Mouse (Mus musculus): Measurements from ENCODE around the gene C1qa.

Gene C1qa

DNA sequence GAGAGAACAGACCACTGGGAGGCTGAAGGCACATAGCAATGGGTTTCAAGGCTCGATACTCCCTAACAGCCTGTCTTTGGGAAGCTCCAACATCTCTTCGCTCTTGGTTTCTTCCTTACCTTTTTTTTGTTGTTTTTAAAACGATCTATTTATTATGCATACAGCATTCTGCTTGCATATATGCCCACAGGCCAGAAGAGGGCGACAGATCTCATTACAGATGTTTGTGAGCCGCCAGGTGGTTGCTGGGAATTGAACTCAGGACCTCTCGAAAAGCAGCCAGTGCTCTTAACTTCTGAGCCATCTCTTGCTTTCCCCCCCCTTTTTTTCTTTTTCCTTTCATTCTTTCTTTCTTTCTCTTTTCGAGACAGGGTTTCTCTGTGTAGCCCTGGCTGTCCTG, 551 bp upstream of the C1qa start:
- DNase-seq = no peak

DNA sequence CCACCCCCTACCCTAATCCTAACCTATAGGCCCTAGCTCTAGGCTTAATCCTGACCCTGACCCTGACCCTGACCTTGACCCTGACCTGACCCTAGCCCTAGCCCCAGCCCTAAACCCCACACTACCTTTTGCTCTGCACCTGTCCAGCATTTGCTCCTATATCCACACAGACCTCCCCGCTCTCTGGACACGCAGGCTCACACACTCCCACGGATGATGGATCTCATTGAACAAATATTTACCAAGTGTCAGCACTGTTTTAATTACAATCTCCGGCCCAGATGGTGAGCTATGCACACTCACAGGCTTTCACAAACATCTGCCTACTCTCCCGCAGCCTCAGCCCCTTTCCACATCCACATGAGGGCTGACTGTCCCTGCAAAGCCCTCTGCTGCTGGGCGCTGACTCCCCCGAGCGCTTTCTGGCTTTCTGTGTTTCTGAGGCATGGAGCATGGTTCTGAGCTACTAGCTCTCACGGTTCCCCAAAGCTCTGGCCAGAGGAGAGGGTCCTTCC, 462 bp downstream of the C1qa start:
- no peak for DNase-seq

DNA sequence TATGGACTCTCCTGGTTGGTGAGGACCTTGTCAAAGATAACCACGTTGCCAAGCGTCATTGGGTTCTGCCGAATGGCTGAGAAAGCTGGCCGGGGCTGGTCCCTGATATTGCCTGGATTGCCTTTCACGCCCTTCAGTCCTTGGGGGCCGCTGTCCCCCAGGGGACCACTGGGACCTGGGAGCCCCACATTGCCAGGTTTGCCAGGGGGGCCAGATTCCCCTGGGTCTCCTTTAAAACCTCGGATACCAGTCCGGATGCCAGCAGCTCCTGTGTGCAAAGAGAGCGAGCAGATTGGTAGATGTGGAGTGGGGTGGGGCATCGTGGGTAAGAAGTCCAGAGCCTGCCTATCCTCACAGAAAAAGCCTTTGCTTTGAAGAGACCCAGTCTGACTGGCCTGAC, 2.1 kb downstream of the C1qa start:
- no peak for DNase-seq

DNA sequence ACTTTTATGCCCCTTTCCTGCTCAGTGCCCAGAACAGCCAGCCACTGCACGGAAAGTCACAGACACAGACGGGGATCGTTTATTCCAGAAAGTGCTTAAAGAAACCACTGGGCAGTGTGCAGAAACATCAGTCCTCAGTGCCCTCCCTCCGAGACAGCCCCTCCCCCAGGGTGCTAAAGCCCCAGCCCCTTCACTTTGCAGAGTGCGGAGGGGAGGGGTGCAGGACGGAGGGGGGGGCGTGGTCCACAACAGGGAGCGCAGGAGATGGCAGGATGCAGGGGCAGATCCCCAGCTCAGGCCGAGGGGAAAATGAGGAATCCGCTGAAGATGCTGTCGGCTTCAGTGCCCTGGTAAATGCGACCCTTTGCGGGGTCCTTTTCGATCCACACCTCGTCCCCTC, 2.7 kb downstream of the C1qa start:
- no peak for DNase-seq

DNA sequence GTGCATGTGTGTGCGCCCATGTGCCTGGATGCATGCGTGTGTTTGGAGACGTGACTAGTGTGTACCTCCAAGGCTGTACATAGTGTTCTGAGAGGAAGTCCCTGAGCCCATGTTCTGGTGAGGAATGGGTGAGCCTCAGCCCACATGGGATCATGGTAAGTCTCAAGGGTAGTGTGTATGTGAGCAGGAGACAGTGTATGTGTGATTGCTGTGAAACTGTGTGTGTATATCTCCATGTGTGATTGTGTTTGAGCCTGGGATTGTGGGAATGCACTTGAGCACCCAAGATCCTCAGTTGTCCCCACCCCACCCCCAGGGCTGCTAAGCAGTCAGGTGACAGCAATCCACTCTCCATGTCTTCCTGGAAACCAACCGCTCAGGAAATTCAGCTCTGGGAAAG, 3.8 kb downstream of the C1qa start:
- DNase-seq = no peak

DNA sequence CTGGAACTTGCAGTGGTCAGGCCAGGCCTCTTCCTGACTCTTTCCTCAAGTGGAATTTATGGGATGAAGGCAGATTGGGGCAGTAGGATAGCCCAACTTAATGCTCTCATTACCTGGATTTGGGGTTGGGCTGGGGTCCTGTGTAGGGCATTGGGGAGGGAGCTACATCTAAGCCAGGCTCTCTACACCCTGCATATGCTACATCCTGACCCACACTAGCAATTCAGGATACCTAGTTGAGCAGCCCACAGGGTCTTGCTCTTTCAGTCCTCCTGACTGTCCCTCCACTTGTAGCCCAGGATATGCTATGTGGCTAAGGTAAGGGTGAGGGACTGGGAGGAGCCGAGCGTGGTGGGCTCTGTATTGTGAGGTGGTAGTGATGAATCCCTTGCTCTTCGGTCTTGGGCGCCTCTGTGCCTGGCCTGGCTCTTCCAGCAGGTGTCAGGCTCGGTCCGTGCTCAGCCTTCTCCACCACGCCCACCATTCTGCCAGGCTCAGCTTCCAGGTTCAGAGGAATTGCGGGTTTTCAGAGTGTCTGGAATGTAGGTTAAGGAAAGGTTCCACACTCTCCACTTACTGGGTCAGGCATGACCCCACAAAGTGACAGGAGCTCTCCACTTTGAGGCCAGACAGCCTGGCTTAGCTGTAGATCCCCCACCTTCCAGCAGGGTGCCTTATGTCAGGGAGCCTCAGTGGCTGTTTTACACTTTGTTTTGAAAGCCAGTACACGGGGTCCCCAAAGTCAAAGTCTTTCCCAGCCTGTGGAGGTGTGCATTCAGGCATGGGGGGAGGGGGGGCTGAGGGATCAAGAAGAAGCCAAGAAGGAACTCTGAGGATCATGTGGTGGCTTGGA, 4.7 kb downstream of the C1qa start:
- DNase-seq = no peak

DNA sequence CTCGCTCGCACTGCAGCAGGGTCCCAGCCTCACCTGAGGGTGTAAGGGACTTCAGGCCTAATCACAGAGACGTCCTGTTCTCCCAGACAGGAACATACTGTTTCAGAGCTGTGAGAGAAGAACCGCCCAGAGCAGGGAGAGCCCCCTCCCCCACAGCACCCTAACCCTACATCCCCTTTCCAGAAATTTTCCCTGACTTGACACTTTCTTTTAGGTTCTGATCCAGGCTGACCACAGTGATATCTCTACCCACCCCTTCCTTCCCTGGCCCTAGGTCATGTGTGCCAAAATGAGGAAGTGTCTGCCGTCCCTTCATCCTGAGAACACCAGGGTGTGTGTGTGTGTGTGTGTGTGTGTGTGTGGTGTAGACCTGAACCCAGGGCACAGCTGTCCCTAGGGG, 5.8 kb downstream of the C1qa start, which contains the start of gene C1qc:
TSS of gene C1qc (minus strand) at position 255 of the 400 bp plus-strand sequence.
- DNase-seq = no peak

DNA sequence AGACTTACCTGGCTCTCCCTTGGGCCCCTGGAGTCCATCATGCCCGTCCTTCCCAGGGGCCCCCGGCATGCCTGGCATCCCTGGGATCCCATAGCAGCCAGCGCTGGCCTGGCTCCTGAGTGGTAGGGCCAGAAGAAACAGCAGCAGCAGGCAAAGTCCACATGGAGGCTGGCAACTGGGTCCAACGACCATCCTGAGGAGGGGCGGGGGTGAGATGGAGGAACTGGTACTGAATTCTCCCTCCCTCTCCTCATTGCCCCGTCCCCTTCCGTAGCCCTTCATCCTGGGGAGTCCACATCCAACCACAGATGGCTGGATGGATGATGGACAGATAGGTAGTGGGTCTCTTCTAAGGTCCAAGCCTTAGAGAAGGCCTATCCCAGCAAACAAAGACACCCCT, 6.2 kb downstream of the C1qa start:
- no peak for DNase-seq

DNA sequence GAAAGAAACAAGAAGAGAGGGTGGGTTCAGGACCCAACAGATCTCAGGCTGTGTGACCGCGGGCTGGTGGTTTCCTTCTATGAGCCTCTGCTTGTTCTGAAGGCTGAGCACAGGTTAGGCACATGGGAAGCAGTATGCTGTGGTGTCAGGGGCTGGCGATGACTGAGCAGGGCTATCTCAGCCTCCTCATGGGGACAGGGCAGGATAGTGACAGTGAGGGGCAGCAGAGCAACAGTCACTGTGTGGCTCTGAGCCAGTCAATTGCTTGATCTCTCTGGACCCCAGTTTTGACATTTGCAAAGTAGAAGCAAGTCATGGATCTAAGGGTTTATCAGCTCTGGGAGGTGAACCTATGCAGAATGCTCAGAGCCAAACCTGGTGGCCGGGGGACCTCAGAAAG, 7.5 kb downstream of the C1qa start:
- DNase-seq = no peak

DNA sequence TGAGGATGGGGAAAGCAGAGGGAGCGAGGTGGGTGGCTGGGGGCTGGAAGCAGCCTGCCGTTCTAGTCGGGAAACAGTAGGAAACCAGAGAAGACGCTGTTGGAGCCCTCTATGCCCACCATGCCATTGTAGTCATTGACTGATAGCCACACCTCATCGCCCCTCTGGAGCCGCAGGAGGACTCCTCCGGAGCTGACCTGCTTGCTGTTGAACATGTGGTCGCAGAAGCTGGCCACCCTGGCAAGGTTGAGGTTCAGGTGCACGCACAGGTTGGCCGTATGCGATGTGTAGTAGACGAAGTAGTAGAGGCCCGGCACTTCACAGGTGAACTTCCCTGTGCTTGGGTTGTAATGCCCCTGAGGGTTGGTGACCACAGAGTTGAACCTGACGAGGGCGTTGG, 8.6 kb downstream of the C1qa start:
- DNase-seq = no peak

DNA sequence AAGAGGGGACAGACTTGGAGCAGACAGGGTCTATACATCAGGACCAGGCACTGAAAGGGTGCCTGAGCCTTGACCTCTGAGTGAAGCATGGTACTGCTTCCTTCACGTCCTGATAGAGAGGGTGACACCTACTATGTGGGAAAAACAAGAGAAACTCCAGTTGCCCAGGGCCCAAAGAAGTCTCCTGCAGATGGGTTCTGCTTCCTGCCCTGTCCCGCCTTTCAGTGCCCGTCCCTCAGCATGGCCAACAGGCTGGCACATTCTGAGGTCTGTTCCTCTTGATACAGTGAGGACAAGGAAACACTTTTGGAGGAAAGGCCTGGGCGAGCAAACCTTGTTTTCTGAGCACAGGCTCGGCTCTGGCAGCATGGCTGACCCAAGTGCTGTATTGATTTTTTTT, 10.9 kb downstream of the C1qa start:
- DNase-seq = no peak

DNA sequence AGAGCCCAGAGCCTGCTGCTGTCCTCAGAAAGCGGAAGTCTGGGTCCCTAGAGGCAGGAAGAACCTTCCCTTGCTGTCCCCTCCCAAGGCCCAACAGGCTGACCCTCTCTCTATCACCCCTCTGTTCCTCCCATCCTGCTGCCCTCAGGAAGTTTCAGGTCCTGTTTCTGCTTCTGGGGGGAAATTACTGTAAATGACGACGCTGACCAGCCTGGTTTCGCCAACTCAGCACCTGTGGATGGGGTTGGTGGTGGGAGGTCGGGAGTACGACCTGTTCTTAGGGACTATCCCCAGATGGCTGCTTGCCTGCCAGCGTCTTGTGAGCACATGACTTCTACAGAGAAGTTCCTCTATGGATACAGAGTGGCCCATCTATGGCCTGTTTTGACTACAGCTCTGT, 12.5 kb downstream of the C1qa start, which contains the start of gene C1qb:
TSS of gene C1qb (minus strand) at position 87 of the 400 bp plus-strand sequence.
- no peak for DNase-seq

DNA sequence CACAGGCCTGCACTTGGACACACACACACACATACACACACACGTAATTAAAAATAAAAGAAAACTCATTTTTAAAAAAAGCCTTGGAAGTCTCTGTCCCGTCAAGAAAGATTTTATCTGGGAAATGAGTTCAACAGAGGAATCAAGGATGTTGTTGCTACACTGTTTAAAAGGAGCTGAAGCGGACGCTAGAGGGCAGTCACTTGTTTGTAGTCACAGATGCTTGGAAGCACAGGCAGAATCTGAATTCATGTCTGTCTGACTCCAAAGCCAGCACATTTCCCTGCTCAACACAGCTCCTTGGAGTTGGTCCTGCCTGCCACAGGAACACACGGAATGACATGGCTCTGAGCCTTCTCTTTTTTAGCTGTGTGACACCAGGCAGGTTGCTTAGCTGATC, 20.0 kb downstream of the C1qa start:
- peak; percentile 34 for DNase-seq

DNA sequence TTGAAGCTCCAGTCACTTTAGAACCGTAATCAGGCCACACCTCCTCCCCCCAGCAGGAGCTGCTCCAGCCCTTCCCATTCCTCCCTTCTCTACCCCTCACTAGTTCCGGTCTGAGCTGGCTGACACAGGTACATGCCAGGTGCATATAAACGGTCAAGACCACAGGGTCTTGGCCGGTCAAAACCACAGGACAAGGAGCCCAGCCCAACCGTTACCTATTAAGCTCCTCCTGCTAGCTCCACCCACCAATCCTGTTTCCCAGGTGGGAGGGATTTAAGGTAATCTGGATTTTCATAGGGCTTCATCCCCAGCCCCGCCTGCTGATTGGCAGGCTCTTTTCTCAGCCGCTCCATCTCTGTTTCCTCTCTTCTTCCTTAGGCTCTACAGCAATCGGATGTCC, 20.4 kb downstream of the C1qa start:
- no peak for DNase-seq

DNA sequence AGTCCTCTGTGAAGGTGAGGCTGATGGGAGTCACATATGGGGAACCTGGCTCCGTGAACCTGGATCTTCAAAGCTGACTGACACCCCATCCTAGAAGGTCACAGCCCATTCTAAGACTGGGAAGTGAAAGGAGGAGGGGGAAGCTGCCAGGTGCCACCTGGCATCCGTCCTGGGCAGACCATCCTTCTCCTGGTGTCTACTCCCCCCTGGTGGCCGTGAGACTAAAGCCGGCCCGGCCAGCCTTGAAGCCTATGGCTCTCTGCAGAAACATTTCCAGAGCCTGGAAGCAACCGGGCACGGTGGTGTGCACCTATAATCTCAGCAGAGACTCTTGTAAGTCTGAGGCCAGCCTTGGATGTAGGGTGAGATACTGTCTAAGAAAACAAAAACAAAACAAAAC, 21.6 kb downstream of the C1qa start:
- no peak for DNase-seq

DNA sequence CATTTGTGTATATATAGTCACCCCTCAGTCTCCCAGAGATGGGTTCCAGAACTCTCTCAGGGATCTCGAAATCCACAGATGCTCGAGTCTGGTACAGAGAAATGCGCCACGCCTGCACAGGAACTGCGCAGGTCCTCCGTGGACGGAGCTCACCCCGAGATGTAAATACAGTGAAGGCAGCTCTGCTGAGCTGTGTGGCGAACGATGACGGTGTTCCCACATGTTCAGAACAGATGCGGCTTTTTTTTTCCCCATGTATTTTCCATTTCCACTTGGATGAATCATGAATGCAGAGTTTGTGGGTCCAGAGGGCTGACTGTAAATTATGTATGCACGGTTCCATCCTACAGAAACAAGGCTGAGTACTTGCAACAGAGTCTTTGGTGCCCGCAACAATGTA, 23.6 kb downstream of the C1qa start:
- DNase-seq = no peak

DNA sequence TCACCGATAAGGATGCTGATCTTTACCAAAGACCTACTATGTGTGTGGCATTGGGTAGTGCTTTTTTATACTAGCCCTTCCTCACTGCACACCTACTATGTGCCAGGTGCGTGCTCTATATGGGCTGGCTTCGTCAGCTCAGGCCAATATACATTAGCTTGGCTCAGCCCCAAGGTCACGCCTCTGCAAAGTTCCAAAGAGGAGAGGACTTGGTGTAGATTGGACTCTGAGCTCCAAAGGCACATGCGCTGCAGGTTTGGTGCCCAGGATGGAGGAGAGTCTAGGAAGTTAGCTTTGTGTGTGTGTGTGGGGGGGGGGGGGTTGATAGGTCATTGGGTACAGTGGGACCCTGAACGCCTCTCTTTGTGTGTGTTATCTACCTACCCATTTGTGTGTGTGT, 30.2 kb downstream of the C1qa start:
- no peak for DNase-seq

DNA sequence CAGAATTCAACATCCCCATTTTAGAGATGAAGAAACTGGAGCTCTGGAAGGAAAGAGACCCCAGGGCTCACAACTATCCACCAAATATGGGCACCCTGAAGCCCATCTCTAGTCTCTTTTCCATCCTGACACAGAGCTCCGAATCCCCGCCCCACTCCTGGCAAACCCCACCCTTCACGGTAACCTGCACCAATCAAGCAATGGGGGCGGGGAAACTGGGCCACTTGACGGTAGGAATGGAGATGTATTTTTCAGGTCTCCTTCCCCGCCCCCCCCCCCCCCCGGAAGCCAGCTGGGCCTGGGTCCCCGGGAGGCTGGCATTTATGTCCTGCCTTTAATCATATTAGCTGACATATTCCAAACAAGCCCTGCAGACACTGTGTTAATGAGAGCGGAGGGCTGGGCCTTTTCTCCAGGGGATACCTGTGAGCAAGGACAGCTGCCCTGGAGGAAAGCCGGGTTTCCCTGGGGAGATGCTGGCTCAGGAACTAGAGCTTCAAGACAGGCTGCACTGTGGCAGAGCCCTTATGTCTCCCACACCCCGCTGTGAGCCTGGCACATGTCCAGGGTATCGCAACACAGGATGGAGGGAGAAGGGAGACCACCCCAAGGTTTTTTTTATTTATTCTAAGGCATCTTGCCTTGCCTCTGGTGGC, 30.8 kb downstream of the C1qa start:
- no peak for DNase-seq

DNA sequence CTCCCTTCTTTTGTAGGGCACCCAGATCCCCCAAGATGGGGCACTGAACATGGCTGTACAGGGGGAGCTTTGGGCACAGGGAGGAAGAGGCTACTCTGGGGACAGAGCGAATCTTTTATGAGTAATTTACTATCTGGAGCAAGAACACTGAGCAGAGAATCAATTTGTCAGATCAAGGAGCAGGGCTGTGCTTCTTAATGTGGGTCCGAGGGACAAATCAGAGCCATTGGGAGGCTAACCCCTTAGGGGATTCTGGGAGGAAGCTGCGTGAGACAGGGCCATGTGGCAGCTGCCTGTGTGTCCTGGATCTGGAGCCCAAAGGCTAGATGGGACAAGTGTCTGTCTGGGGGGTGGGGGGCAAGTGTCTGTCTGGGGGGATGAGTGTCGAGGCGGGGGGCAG, 33.1 kb downstream of the C1qa start:
- no peak for DNase-seq

DNA sequence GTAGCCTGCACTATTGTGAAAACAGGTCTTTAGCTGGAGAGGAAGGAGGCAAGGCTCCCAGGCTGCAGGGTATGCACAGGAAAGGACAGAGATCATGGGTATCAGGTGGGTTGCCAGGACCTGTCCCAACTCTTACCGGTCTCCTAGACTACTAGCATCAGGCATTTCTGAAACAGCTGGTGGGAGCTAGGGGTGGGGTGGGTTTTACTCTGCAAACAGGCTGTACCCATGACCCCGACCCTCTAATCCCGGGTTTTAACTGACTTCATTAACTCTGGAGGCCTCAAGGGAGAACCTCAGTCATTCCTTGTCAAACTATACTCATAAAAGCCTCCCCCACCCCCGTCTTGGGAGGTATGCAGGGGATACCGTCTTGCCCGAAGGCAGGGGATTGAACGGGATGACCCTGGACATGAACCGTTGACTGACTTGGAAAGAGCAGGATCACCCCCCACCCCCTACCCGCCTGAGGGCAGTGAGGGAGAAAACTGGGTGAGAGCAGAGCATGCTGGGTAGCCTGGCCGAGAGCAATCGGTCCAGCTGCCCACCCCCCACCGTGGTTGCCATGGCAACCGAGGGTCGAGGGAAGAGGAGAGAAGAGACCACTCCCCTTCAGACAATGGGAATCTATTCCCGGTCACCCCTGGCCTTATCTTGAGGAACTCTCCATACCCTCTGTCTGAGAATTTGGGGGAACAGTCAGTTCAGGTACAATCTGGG, 33.7 kb downstream of the C1qa start:
- no peak for DNase-seq

DNA sequence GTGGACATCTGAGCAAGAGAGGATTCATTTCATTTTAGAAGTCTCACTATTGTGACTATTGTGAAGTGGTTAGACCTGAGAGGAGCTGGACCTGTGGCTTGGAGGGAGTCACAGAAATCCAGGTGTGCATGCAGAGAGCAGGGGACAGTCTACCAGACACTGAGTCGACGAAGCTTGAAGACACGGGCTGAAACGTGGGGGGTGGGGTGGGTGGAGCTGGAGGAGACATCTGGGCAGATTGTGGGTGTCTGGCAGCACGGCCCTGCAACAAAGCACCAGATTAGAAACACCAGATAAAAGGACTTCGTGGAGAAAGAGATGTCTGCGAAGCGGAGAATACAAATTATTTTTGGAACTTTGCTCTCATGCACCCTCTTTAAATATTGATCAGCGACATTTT, 35.1 kb downstream of the C1qa start:
- no peak for DNase-seq

DNA sequence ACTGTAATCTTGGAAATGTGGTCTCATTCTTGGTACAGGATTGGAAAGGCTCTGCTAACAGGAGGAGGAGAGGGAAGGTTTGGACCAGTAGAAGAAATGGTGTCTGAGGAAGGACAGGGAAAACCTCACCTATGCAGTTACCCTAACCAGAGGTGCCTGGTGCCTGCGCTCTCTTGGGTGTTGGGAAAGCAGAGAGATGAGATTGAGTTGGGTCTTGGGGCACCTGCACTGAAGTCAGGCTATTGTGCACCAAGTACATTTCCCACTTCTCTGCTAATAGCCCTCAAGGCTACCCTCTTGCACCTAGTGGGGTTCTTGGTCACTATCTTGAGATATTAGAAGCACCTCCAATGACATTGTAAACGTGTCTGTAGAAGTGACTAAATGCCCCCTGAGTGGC, 36.2 kb downstream of the C1qa start:
- DNase-seq = no peak

DNA sequence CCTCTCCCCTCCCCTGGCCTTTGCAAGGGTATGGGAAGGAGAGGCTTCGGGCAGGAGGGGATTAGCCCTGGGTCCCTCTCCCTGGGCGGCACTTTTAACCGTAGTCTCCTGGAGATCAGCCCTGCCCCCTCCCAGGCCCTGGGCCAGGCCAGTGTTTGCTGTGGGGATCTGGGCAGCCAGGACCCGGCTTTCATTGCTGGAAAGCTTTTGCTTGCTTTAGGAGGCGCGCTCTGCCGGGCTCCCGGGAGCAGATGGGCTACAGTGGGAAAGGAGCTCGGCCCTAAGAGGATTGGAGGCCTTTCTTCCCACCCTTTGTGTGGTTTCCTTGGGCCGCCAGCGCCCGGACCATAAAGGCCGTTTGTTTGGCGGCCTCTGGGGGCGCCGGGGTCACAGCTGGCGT, 36.8 kb downstream of the C1qa start:
- DNase-seq = no peak

DNA sequence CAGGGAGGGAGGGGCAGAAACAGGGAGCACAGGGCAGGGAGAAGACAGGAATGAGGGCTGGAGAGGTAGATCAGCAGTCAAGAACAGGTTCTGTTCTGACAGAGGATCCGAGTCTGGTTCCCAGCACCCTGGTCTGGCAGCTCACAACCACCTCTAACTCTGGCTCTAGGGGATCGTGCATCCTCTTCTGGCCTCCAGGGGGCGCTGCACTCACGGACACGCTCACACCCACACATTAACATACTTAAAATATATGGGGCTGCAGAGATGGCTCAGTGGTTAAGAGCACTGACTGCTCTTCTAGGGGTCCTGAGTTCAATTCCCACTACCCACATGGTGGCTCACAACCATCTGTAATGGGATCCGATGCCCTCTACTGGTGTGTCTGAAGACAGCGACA, 38.6 kb downstream of the C1qa start:
- DNase-seq = no peak

Measured in lung, postnatal 36 days (tissue).